Mouse (Mus musculus) kidney, adult 2 months (tissue): Measurements from ENCODE around the gene Olfr287.

ENCODE experiments used
- CTCF ChIP-seq: fragments of 200-500 bp; conservative IDR thresholded peaks from 2 replicates; pipeline ENCODE4 v1.5.1; 2011; ENCODE audit warnings: low read depth, mild to moderate bottlenecking, control low read depth, low read length, moderate library complexity, mixed read lengths; ENCODE audit not compliant: insufficient read depth, insufficient read length
- POLR2A ChIP-seq: fragments of 200-500 bp; IDR thresholded peaks from one replicate; pipeline ENCODE4 v1.6.1; 2011; ENCODE audit warnings: low read depth, low read length, control low read depth

- TF ChIP-seq CTCF: no peak
- no peak for TF ChIP-seq POLR2A
Observed at GRCm38 (mm10) chr15:98184456-98184855, 36.4 kb downstream of the Olfr287 start.
